Mouse (Mus musculus) liver, embryonic 12.5 days (tissue): ENCODE measurements around the gene Mycbpap. TPM values are rescaled to one million over a fixed set of nuclear protein-coding genes. Genes with fewer than 3 reads are reported as not detected.

Experiments
- ATAC-seq: fragments of 200-750 bp; cut with Nextera tagmentation; 2 replicates; pipeline ENCODE4 v1.8.0; 2017; ENCODE audit warnings: moderate number of reproducible peaks, mild to moderate bottlenecking, moderate library complexity
- H3K27ac ChIP-seq: fragments of 300-500 bp; sonication (generic); 2 replicates; pipeline ENCODE4 v1.5.1; 2016; ENCODE audit warnings: mild to moderate bottlenecking
- H3K27me3 ChIP-seq: fragments of 300-500 bp; sonication (generic); replicated peaks from 2 replicates; pipeline ENCODE4 v1.6.1; 2016; ENCODE audit warnings: mild to moderate bottlenecking, moderate library complexity
- H3K36me3 ChIP-seq: fragments of 300-500 bp; sonication (generic); 2 replicates; pipeline ENCODE4 v1.6.1; 2016; ENCODE audit warnings: mild to moderate bottlenecking, moderate library complexity
- H3K4me1 ChIP-seq: fragments of 300-500 bp; sonication (generic); 2 replicates; pipeline ENCODE4 v1.6.1; 2016
- H3K4me2 ChIP-seq: fragments of 300-500 bp; sonication (generic); 2 replicates; pipeline ENCODE4 v1.6.1; 2016; ENCODE audit warnings: mild to moderate bottlenecking, moderate library complexity
- H3K4me3 ChIP-seq: fragments of 300-500 bp; sonication (generic); 2 replicates; pipeline ENCODE4 v1.5.1; 2016; ENCODE audit warnings: mild to moderate bottlenecking, moderate library complexity
- H3K9ac ChIP-seq: fragments of 300-500 bp; sonication (generic); 2 replicates; pipeline ENCODE4 v1.6.1; 2016; ENCODE audit warnings: mild to moderate bottlenecking, moderate library complexity
- H3K9me3 ChIP-seq: fragments of 300-500 bp; sonication (generic); replicated peaks from 2 replicates; pipeline ENCODE4 v1.6.1; 2016; ENCODE audit warnings: mild to moderate bottlenecking, moderate library complexity
- WGBS: fragments of 180-500 bp; shearing (Covaris S2); methylation state at CpG from one replicate; pipeline ENCODE4 v1.1.7; 2016; ENCODE audit not compliant: insufficient replicate concordance; 5-methylcytosine and 5-hydroxymethylcytosine counted together
- polyA plus RNA-seq: library from polyadenylated mRNA; unstranded; fragments of >200 nt; fragmentation: Nextera tagmentation; extraction: Ambion mirVana; gene quantifications from 2 replicates; pipeline ENCODE4 v1.2.1, GENCODE M21; 2016

The Mycbpap gene
- polyA plus RNA-seq, 1 experiment from 2014 or later, result 0.37 TPM

- peak; percentile 81 for ATAC-seq
- Histone ChIP-seq H3K36me3 (no peaks in the 10 kb centered on the region), H3K4me2 (peak within 1 kb of the TSS; percentile 90), H3K9me3 (no peaks in the 10 kb centered on the region), H3K9ac (peak within 1 kb of the TSS; percentile 68), H3K27ac (peak within 1 kb of the TSS; percentile 52; the same call in 1 of the 2 replicates), H3K4me1 (peaks cover 17% of the 10 kb centered on the region), H3K4me3 (peak within 1 kb of the TSS; percentile 62), H3K27me3 (no peaks in the 10 kb centered on the region)
- 3% methylated on average over 49 of the region's 49 CpGs for WGBS
Measured at GRCm38 (mm10) chr11:94548888-94549690, 27.5 kb upstream of the Mycbpap start, which contains the start of gene Rsad1. Gene Rsad1, minus strand, starts transcription at chr11:94549255.

- Histone ChIP-seq H3K27ac (0 out of 2 replicates have a peak overlapping the region, but pooled peaks have one; percentile 52), H3K36me3 (no peaks in the 10 kb centered on the region), H3K4me2 (peak overlapping the region; percentile 90), H3K9me3 (no peaks in the 10 kb centered on the region), H3K4me1 (peaks cover 17% of the 10 kb centered on the region), H3K9ac (peak overlapping the region; percentile 68), H3K4me3 (peak overlapping the region; percentile 62), H3K27me3 (no peaks in the 10 kb centered on the region)
- ATAC-seq, result peak; percentile 7; the same call in 1 of the 2 replicates
- WGBS, result 10% methylated on average over 24 of the region's 24 CpGs
Measured at GRCm38 (mm10) chr11:94548041-94548784, 26.7 kb upstream of the Mycbpap start.

- Histone ChIP-seq H3K4me2 (no peak overlapping the region), H3K4me1 (peaks cover 17% of the 10 kb centered on the region), H3K9me3 (no peaks in the 10 kb centered on the region), H3K4me3 (no peak overlapping the region), H3K27me3 (no peaks in the 10 kb centered on the region), H3K27ac (no peak overlapping the region), H3K9ac (no peak overlapping the region), H3K36me3 (no peaks in the 10 kb centered on the region)
- no peak for ATAC-seq
- 77% methylated on average over 6 of the region's 6 CpGs for WGBS
Measured at GRCm38 (mm10) chr11:94547271-94547670, 25.7 kb upstream of the Mycbpap start.

- no peaks in the 10 kb centered on the region for H3K27me3 ChIP-seq
- 81% methylated on average over 5 of the region's 5 CpGs for WGBS
- ATAC-seq, result no peak
Measured at GRCm38 (mm10) chr11:94546381-94546780, 24.8 kb upstream of the Mycbpap start.

GRCm38 (mm10) chr11:94544422-94544821 is 22.9 kb upstream of the Mycbpap start:
- no peak for ATAC-seq
- H3K4me2 ChIP-seq, result no peak overlapping the region
- H3K36me3 ChIP-seq, result no peaks in the 10 kb centered on the region
- H3K27me3 ChIP-seq, result no peaks in the 10 kb centered on the region
- H3K4me3 ChIP-seq, result no peak overlapping the region
- 70% methylated on average over 18 of the region's 18 CpGs for WGBS
- H3K9ac ChIP-seq, result no peak overlapping the region
- peaks cover 14% of the 10 kb centered on the region for H3K4me1 ChIP-seq
- no peak overlapping the region for H3K27ac ChIP-seq
- no peaks in the 10 kb centered on the region for H3K9me3 ChIP-seq

More at GRCm38 (mm10) chr11:94546381-94546780, 24.8 kb upstream of the Mycbpap start:
- H3K4me2 ChIP-seq, result no peak overlapping the region
- no peak overlapping the region for H3K9ac ChIP-seq
- no peak overlapping the region for H3K27ac ChIP-seq
- H3K4me3 ChIP-seq, result no peak overlapping the region
- no peaks in the 10 kb centered on the region for H3K9me3 ChIP-seq
- H3K36me3 ChIP-seq, result no peaks in the 10 kb centered on the region
- H3K4me1 ChIP-seq, result peaks cover 17% of the 10 kb centered on the region

- WGBS, result 45% methylated on average over 9 of the region's 9 CpGs
- H3K9me3 ChIP-seq, result no peaks in the 10 kb centered on the region
- no peak overlapping the region for H3K9ac ChIP-seq
- H3K4me3 ChIP-seq, result no peak overlapping the region
- H3K27me3 ChIP-seq, result no peaks in the 10 kb centered on the region
- H3K27ac ChIP-seq, result no peak overlapping the region
- H3K36me3 ChIP-seq, result no peaks in the 10 kb centered on the region
- H3K4me1 ChIP-seq, result peaks cover 11% of the 10 kb centered on the region
- no peak for ATAC-seq
- no peak overlapping the region for H3K4me2 ChIP-seq
Measured at GRCm38 (mm10) chr11:94543932-94544331, 22.4 kb upstream of the Mycbpap start.

GRCm38 (mm10) chr11:94543344-94543743 is 21.8 kb upstream of the Mycbpap start:
- Histone ChIP-seq H3K4me3 (no peak overlapping the region), H3K9ac (no peak overlapping the region), H3K4me1 (peaks cover 5% of the 10 kb centered on the region), H3K27ac (no peak overlapping the region), H3K36me3 (no peaks in the 10 kb centered on the region), H3K9me3 (no peaks in the 10 kb centered on the region), H3K4me2 (no peak overlapping the region), H3K27me3 (no peaks in the 10 kb centered on the region)
- ATAC-seq, result no peak
- 85% methylated on average over 12 of the region's 12 CpGs for WGBS

GRCm38 (mm10) chr11:94542400-94542799 is 20.9 kb upstream of the Mycbpap start:
- Histone ChIP-seq H3K36me3 (no peaks in the 10 kb centered on the region), H3K27me3 (no peaks in the 10 kb centered on the region), H3K4me3 (no peak overlapping the region), H3K9ac (no peak overlapping the region), H3K4me2 (no peak overlapping the region), H3K27ac (no peak overlapping the region), H3K4me1 (no peaks in the 10 kb centered on the region), H3K9me3 (no peaks in the 10 kb centered on the region)
- 70% methylated on average over 4 of the region's 4 CpGs for WGBS
- ATAC-seq, result no peak

GRCm38 (mm10) chr11:94539761-94540160 is 18.2 kb upstream of the Mycbpap start:
- no peak overlapping the region for H3K9ac ChIP-seq
- 68% methylated on average over 7 of the region's 7 CpGs for WGBS
- no peaks in the 10 kb centered on the region for H3K9me3 ChIP-seq
- H3K36me3 ChIP-seq, result no peaks in the 10 kb centered on the region
- no peak for ATAC-seq
- no peak overlapping the region for H3K27ac ChIP-seq
- H3K4me3 ChIP-seq, result no peak overlapping the region
- H3K4me2 ChIP-seq, result no peak overlapping the region
- no peaks in the 10 kb centered on the region for H3K27me3 ChIP-seq
- H3K4me1 ChIP-seq, result no peaks in the 10 kb centered on the region

- WGBS, result 57% methylated on average over 8 of the region's 8 CpGs
- no peaks in the 10 kb centered on the region for H3K9me3 ChIP-seq
- H3K4me1 ChIP-seq, result no peaks in the 10 kb centered on the region
- no peaks in the 10 kb centered on the region for H3K27me3 ChIP-seq
- H3K4me2 ChIP-seq, result no peak overlapping the region
- H3K9ac ChIP-seq, result no peak overlapping the region
- no peak overlapping the region for H3K4me3 ChIP-seq
- no peak overlapping the region for H3K27ac ChIP-seq
- no peaks in the 10 kb centered on the region for H3K36me3 ChIP-seq
- no peak for ATAC-seq
Measured at GRCm38 (mm10) chr11:94538733-94539292, 17.3 kb upstream of the Mycbpap start.

GRCm38 (mm10) chr11:94533171-94533570 is 11.6 kb upstream of the Mycbpap start:
- H3K4me1 ChIP-seq, result no peaks in the 10 kb centered on the region
- ATAC-seq, result no peak
- H3K4me3 ChIP-seq, result no peak overlapping the region
- no peak overlapping the region for H3K9ac ChIP-seq
- 67% methylated on average over 8 of the region's 8 CpGs for WGBS
- H3K9me3 ChIP-seq, result no peaks in the 10 kb centered on the region
- no peak overlapping the region for H3K4me2 ChIP-seq
- H3K27ac ChIP-seq, result no peak overlapping the region
- H3K36me3 ChIP-seq, result no peaks in the 10 kb centered on the region
- H3K27me3 ChIP-seq, result no peaks in the 10 kb centered on the region; the same call in 1 of the 2 replicates

- WGBS, result 39% methylated on average over 3 of the region's 3 CpGs
- H3K4me3 ChIP-seq, result no peak overlapping the region
- ATAC-seq, result no peak
- H3K36me3 ChIP-seq, result no peaks in the 10 kb centered on the region
- no peak overlapping the region for H3K4me2 ChIP-seq
- no peak overlapping the region for H3K9ac ChIP-seq
- H3K9me3 ChIP-seq, result no peaks in the 10 kb centered on the region
- H3K4me1 ChIP-seq, result peaks cover 3% of the 10 kb centered on the region; the same call in 1 of the 2 replicates
- peaks cover 6% of the 10 kb centered on the region; the same call in 1 of the 2 replicates for H3K27me3 ChIP-seq
- H3K27ac ChIP-seq, result no peak overlapping the region
Measured at GRCm38 (mm10) chr11:94528879-94529278, 7.3 kb upstream of the Mycbpap start.
